Mouse (Mus musculus) mesoderm, embryonic 11.5 days (tissue): ENCODE data around the gene Gm20828.
"Not testable (repeated sequence)": the region's sequence is repeated elsewhere in the genome, so short reads cannot be mapped to it uniquely, and the experiment has no call there.

Experiments used
- DNase-seq: peaks from one replicate; pipeline ENCODE4 v3.0.0-alpha.2; 2012; ENCODE audit warnings: low read depth, low spot score

The Gm20828 gene

DNA sequence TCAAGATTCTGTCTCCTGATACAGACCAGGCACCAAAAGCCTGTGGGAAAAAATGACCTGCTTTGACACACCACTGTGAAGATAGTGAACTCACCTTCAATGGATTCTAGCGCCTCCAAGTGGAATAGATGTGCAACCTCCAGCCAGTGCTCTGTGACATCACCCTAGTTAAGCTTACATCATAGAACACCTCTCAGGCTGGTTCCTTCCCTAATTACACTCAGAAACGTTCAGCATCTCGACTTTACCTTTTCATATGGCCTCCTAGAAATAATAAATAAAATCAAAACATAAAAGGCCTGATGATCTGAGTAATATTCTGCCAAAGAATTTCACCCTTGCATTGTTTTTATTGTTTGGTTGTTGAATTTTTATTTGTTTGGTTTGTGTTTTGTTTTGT, at the start of gene Gm20828:
Gm20828 (minus strand) TSS at position 101 of the 400 bp plus-strand sequence.
- DNase-seq = not testable (repeated sequence)
